Mouse (Mus musculus) spleen, postnatal 36 days (tissue): ENCODE data around the gene Olfr1052.
"Not testable (repeated sequence)": the region's sequence is repeated elsewhere in the genome, so short reads cannot be mapped to it uniquely, and the experiment has no call there.

Experiments
- DNase-seq, 2 experiments: peaks; one replicate each; pipeline ENCODE4 v3.0.0; 2022; ENCODE audit warnings: low spot score in 2 of 2, mixed read lengths in 1 of 2

Olfr1052 gene

GRCm38 (mm10) chr2:86292155-86292554 lies at the start of gene Olfr1052:
Gene Olfr1052 (plus strand): TSS chr2:86292455.
- no peak for DNase-seq

DNA sequence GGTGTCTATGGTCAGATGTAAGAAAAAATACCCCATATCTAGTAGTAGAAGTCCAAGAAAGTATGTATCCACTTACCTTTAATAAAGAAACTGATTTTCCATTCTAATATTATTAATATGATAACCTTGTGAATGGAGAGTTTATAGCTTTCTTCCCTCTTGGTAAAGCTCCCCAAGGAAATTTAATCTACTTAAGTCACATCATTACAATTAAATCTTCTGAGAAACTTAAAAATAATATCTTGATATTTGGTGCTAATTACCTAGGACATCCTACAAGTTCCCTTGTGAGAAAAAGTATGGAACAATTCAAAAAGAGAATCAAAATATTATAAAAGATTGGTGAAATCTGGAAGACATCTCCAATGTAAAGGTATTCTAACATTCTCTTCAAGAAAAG lies 34.0 kb upstream of the Olfr1052 start, which contains the start of gene Olfr1049:
Olfr1049 (minus strand) TSS at position 101 of the 400 bp plus-strand sequence.
- not testable (repeated sequence) for DNase-seq

DNA sequence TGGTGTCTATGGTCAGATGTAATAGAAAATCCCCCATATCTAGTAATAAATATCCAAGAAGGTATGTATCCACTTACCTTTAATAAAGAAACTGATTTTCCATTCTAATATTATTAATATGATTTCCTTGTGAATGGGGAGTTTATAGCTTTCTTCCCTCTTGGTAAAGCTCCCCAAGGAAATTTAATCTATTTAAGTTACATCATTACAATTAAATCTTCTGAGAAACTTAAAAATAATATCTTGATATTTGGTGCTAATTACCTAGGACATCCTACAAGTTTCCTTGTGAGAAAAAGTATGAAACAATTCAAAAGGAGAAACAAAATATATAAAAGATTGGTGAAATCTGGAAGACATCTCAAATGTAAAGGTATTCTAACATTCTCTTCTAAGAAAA lies 13.3 kb upstream of the Olfr1052 start, which contains the start of gene Olfr1051:
Olfr1051 (minus strand) TSS at position 101 of the 400 bp plus-strand sequence.
- not testable (repeated sequence) for DNase-seq

- DNase-seq = no peak
These were observed 22.9 kb downstream of the Olfr1052 start, which contains the start of gene Olfr1053 for GRCm38 (mm10) chr2:86315184-86315583. Gene Olfr1053 (minus strand): TSS chr2:86315284.

DNA sequence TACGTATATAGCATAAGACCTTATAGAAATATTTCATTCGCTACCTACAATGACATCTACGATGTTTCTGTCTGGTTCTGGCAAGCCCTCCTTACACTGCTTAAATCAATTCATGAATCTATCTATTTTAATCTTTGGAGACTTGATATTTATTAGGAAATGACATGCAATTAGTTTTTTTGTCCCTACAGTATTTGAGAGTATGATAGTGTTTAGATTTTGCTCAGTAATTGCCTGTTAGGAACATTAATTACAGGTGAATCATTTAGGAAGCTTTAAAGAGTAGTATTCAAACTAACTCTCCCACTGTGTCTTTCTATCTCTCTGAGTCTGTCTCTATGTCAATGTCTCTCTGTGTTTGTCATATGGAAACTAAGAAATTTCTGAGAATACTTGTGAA lies 43.1 kb downstream of the Olfr1052 start, which contains the start of gene Olfr1054:
Olfr1054 (minus strand) TSS at position 101 of the 400 bp plus-strand sequence.
- no peak for DNase-seq
